Mouse (Mus musculus) cortical plate, adult 2 months (tissue): ENCODE results near the gene Ano8.

ENCODE experiments used
- CTCF ChIP-seq: fragments of 200-500 bp; IDR thresholded peaks from 2 replicates; pipeline ENCODE4 v1.5.1; 2011; ENCODE audit warnings: mild to moderate bottlenecking, control low read depth, low read length; ENCODE audit not compliant: insufficient read depth; ENCODE audit errors: extremely low read depth
- POLR2A ChIP-seq: fragments of 200-500 bp; IDR thresholded peaks from 2 replicates; pipeline ENCODE4 v1.6.1; 2011; ENCODE audit warnings: mild to moderate bottlenecking, low read length, control low read depth; ENCODE audit not compliant: insufficient read depth; ENCODE audit errors: extremely low read depth

DNA sequence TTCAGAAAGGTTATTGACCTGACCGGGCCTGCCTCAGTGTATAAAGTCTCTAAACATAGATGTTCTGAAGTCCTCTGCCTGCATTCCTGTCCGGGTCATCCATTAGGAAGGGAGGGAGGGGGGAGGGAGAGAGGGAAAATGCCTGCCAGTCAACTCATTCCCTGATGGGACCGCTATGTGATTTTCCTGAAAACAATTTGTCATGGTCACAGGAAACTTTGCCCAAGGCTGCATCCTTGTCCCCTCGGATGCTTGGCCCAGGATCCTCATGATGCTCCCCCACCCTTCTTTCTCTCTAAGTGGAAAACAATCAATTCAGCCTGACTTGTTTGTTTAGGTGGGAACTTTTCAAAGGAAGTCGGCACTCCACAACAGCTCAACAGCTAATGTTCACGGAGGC lies 31.0 kb upstream of the Ano8 start:
- no peak for TF ChIP-seq POLR2A
- no peak for TF ChIP-seq CTCF
